Mouse (Mus musculus) embryo, embryonic 11.5 days (tissue): ENCODE results near the gene Narfl.
"Not testable (repeated sequence)": the region's sequence is repeated elsewhere in the genome, so short reads cannot be mapped to it uniquely, and the experiment has no call there.

ENCODE experiments used
- DNase-seq: peaks from one replicate; pipeline ENCODE4 v3.0.0-alpha.2; 2012; ENCODE audit warnings: low read depth, low spot score

Narfl gene

GRCm38 (mm10) chr17:25802825-25803517 is 29.4 kb downstream of the Narfl start:
- DNase-seq, result peak; percentile 59

- DNase-seq, result no peak
Measured at GRCm38 (mm10) chr17:25806507-25806906, 32.9 kb downstream of the Narfl start.

GRCm38 (mm10) chr17:25807452-25807851 is 33.9 kb downstream of the Narfl start:
- not testable (repeated sequence) for DNase-seq

- no peak for DNase-seq
Measured at GRCm38 (mm10) chr17:25808028-25808427, 34.5 kb downstream of the Narfl start.

- no peak for DNase-seq
Measured at GRCm38 (mm10) chr17:25808789-25809605, 35.4 kb downstream of the Narfl start, which contains the start of gene Fbxl16. Fbxl16 (plus strand) TSS chr17:25809085.

- DNase-seq, result no peak
Measured at GRCm38 (mm10) chr17:25809606-25810340, 36.2 kb downstream of the Narfl start.

GRCm38 (mm10) chr17:25810890-25811289 is 37.3 kb downstream of the Narfl start:
- DNase-seq, result no peak

- DNase-seq, result no peak
Measured at GRCm38 (mm10) chr17:25813471-25813870, 39.9 kb downstream of the Narfl start.

- DNase-seq, result no peak
Measured at GRCm38 (mm10) chr17:25817662-25818061, 44.1 kb downstream of the Narfl start.

GRCm38 (mm10) chr17:25818851-25819780 is 45.5 kb downstream of the Narfl start:
- DNase-seq, result no peak

GRCm38 (mm10) chr17:25823452-25823851 is 49.9 kb downstream of the Narfl start, which contains the start of gene Wdr24:
Wdr24 (plus strand) TSS chr17:25823627.
- DNase-seq, result peak; percentile 75

GRCm38 (mm10) chr17:25824362-25825142 is 51.0 kb downstream of the Narfl start:
- no peak for DNase-seq

- no peak for DNase-seq
Measured at GRCm38 (mm10) chr17:25825311-25825710, 51.7 kb downstream of the Narfl start.

GRCm38 (mm10) chr17:25825984-25826570 is 52.5 kb downstream of the Narfl start:
- no peak for DNase-seq

GRCm38 (mm10) chr17:25827011-25827410 is 53.4 kb downstream of the Narfl start:
- no peak for DNase-seq

- DNase-seq, result no peak
Measured at GRCm38 (mm10) chr17:25827546-25828222, 54.1 kb downstream of the Narfl start.

GRCm38 (mm10) chr17:25828223-25828594 is 54.6 kb downstream of the Narfl start:
- DNase-seq, result no peak

- peak; percentile 67 for DNase-seq
Measured at GRCm38 (mm10) chr17:25828712-25829557, 55.4 kb downstream of the Narfl start, which contains the start of gene Jmjd8. Jmjd8 (plus strand) TSS chr17:25828867.
